Mouse (Mus musculus) ES-E14 (cell line): ENCODE results near the gene Hs2st1. TPM values are rescaled to one million over a fixed set of nuclear protein-coding genes. Genes with fewer than 3 reads are reported as not detected.

Experiments used
- DNase-seq: peaks from one replicate; pipeline ENCODE4 v3.0.0-alpha.2; 2013; ENCODE audit warnings: low read depth, low spot score
- H3K27ac ChIP-seq: 2 replicates; pipeline ENCODE4 v1.5.1; 2012; ENCODE audit warnings: low read depth, mild to moderate bottlenecking, low read length, moderate library complexity, mixed read lengths; ENCODE audit not compliant: poor library complexity, insufficient read depth, severe bottlenecking
- H3K36me3 ChIP-seq: 2 replicates; pipeline ENCODE4 v1.6.1; 2012; ENCODE audit warnings: mild to moderate bottlenecking, low read length, moderate library complexity, mixed read lengths; ENCODE audit not compliant: control insufficient read depth, poor library complexity, insufficient read depth, severe bottlenecking
- H3K4me1 ChIP-seq, 2 experiments: fragments of 150-350 bp in 1 of 2; sonication (generic) in 1 of 2; 2 replicates each; pipeline ENCODE4 v1.6.1; 2012; ENCODE audit warnings: low read length in 2 of 2, mild to moderate bottlenecking in 1 of 2, mixed read lengths in 1 of 2; ENCODE audit not compliant: control insufficient read depth in 2 of 2, insufficient read depth in 2 of 2, poor library complexity in 1 of 2
- H3K4me3 ChIP-seq, 2 experiments: fragments of 150-350 bp in 1 of 2; sonication (generic) in 1 of 2; 2 replicates each; pipeline ENCODE4 v1.5.1; 2012; ENCODE audit warnings: low read length in 2 of 2, low read depth in 1 of 2, mild to moderate bottlenecking in 1 of 2, mixed read lengths in 1 of 2; ENCODE audit not compliant: insufficient read depth in 1 of 2, poor library complexity in 1 of 2, severe bottlenecking in 1 of 2
- H3K9ac ChIP-seq: 2 replicates; pipeline ENCODE4 v1.6.1; 2012; ENCODE audit warnings: low read depth, mild to moderate bottlenecking, low read length, mixed read lengths; ENCODE audit not compliant: poor library complexity, insufficient read depth, severe bottlenecking
- H3K9me3 ChIP-seq: fragments of 150-350 bp; sonication (generic); 2 replicates; pipeline ENCODE4 v1.6.1; 2012; ENCODE audit warnings: low read depth, mild to moderate bottlenecking, low read length; ENCODE audit not compliant: control insufficient read depth, insufficient read depth
- CHD2 ChIP-seq: IDR thresholded peaks from 2 replicates; pipeline ENCODE4 v1.6.1; 2014; ENCODE audit warnings: mild to moderate bottlenecking, low read depth, low read length, inconsistent platforms
- HCFC1 ChIP-seq: IDR thresholded peaks from 2 replicates; pipeline ENCODE4 v1.6.1; 2012; ENCODE audit warnings: low read length, inconsistent platforms, borderline replicate concordance; ENCODE audit not compliant: insufficient read depth
- MAFK ChIP-seq: IDR thresholded peaks from 2 replicates; pipeline ENCODE4 v1.6.1; 2014; ENCODE audit warnings: mild to moderate bottlenecking, low read depth, low read length, inconsistent platforms; ENCODE audit not compliant: insufficient read depth
- ZC3H11A ChIP-seq: IDR thresholded peaks from 2 replicates; pipeline ENCODE4 v1.6.1; 2012; ENCODE audit warnings: low read depth, mild to moderate bottlenecking, inconsistent platforms, low read length, borderline replicate concordance
- ZNF384 ChIP-seq: IDR thresholded peaks from 2 replicates; pipeline ENCODE4 v1.6.1; 2012; ENCODE audit warnings: low read depth, low read length, inconsistent platforms
- in situ Hi-C, 2 experiments: fragments of 600-800 bp; cut with MboI; formaldehyde crosslinking; loops; one replicate each; pipeline ENCODE4 v1.15.1; 2025; ENCODE audit warnings: low sequenced_read_pairs in 2 of 2, inconsistent platforms in 1 of 2; ENCODE audit not compliant: unreplicated experiment in 2 of 2
- total RNA-seq: library from RNA; depleted of rRNA; stranded (reverse); fragments of 300-350 nt; gene quantifications from 2 replicates; pipeline ENCODE4 v1.2.3, GENCODE M21; 2012

Gene Hs2st1
- total RNA-seq, 1 experiment: 29.9 TPM

GRCm38 (mm10) chr3:144531023-144531422 is 39.0 kb downstream of the Hs2st1 start:
- Histone ChIP-seq H3K36me3 (no peaks in the 10 kb centered on the region), H3K9ac (no peak overlapping the region), H3K27ac (no peak overlapping the region), H3K9me3 (no peaks in the 10 kb centered on the region), H3K4me3 (no peak overlapping the region), H3K4me1 (peaks cover 2 to 7% of the 10 kb centered on the region in 2 experiments; a peak in 1 of 4 replicates)
- in situ Hi-C loops: no loop called here
- TF ChIP-seq CHD2 (no peak), MAFK (no peak), HCFC1 (no peak), ZNF384 (no peak), ZC3H11A (no peak)
- DNase-seq: no peak

DNA sequence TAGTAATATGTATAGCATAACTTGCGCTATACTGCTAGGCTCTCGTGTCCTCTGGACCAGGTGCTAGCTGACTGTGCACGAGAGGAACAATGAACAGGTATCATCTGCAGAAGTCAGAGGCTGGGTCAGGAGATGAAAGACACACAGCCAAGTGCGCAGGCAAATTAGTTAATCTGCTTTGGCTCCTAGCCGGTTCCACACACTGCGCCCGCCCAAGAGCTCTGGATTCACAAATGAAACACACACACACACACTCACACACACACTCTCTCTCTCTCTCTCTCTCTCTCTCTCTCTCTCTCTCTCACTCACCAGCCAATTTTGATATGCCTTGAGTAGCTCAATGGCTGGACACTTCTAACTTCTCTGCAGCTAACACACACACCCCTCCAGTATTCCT is 42.1 kb downstream of the Hs2st1 start:
- no peak for DNase-seq
- Histone ChIP-seq H3K4me1 (peaks cover 0 to 5% of the 10 kb centered on the region in 2 experiments; a peak in 1 of 4 replicates), H3K27ac (no peak overlapping the region), H3K9ac (no peak overlapping the region), H3K36me3 (no peaks in the 10 kb centered on the region), H3K9me3 (no peaks in the 10 kb centered on the region), H3K4me3 (no peak overlapping the region)
- TF ChIP-seq MAFK: no peak
- no peak for TF ChIP-seq ZNF384
- no peak for TF ChIP-seq ZC3H11A
- TF ChIP-seq CHD2: no peak
- no peak for TF ChIP-seq HCFC1
- in situ Hi-C loops: no loop called here

DNA sequence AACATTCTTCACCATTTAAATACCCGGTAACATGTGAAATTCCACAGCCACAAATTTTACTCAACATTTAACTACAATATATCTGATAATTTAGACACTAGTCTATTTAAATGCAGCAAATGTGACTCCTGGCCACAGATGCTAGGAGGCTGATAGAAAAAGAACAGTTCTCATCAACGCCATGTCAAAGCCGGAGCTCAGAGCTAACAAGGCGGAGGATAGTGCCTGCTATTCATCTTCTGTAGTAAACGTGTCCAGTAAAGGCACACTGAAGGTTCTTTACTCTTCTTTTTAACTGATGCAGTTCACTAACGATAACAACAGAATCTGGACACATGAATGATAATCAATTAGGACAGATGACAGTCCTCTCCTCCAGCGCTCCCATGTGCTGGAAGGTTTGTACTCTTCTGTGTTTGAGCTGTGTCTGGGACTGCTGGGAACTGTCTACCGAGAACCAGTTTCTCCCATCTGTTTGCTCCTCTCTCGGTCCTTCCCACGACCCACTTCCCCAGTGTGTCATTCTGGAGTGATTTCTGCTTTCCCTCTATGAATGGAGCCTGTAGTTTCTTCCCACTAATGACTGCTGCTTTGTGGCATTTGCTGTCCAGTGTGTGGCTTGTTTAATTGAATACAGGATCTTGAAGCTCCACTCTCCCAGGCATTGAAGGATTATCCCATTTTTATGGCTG is 50.3 kb downstream of the Hs2st1 start:
- no peak for DNase-seq
- in situ Hi-C loops: no loop called here
- H3K4me1 ChIP-seq: no peaks in the 10 kb centered on the region
- no peak for TF ChIP-seq ZC3H11A
- no peak for TF ChIP-seq MAFK
- TF ChIP-seq CHD2: no peak
- no peak for TF ChIP-seq HCFC1
- no peak for TF ChIP-seq ZNF384
- H3K9ac ChIP-seq: no peak overlapping the region
- no peaks in the 10 kb centered on the region for H3K36me3 ChIP-seq
- H3K9me3 ChIP-seq: no peaks in the 10 kb centered on the region
- H3K4me3 ChIP-seq: no peak overlapping the region
- no peak overlapping the region for H3K27ac ChIP-seq

DNA sequence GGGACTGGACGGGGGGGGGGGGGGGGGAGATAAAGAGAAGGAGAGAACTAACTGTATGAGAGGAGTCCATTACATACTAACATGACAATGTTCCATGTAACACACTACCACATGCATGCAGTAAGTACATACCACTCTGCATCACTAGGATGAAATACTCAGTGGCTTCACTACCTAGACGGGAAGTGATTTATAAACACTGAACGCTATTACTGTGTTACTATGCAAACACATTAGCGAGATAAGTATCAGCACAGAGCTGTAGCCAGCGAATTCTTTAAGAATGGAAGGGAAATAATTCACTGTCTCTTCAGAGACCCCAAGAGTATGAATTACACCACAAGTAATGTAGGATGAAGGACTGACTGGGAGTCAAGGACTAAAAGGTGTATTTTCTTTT is 51.1 kb downstream of the Hs2st1 start:
- Histone ChIP-seq H3K4me1 (no peaks in the 10 kb centered on the region), H3K4me3 (no peak overlapping the region), H3K36me3 (no peaks in the 10 kb centered on the region), H3K9ac (no peak overlapping the region), H3K9me3 (no peaks in the 10 kb centered on the region), H3K27ac (no peak overlapping the region)
- no peak for DNase-seq
- in situ Hi-C loops: no loop called here
- TF ChIP-seq HCFC1 (no peak), ZC3H11A (no peak), CHD2 (no peak), ZNF384 (no peak), MAFK (no peak)
